Mouse (Mus musculus) activated CD4-positive, CD25-positive, alpha-beta regulatory T cell (primary cell): ENCODE measurements around the gene Tmem123. TPM values are rescaled to one million over a fixed set of nuclear protein-coding genes. Genes with fewer than 3 reads are reported as not detected.

ENCODE experiments used
- polyA plus RNA-seq, 2 experiments: library from polyadenylated mRNA; unstranded; fragments of 100-300 nt; shearing (Covaris generic); gene quantifications; one replicate each; pipeline ENCODE4 v1.2.1; 2017

Gene Tmem123
- polyA plus RNA-seq = 100 to 1,000 TPM; 215 to 311 TPM

GRCm38 (mm10) chr9:7763614-7764300 lies at the start of gene Tmem123:
Gene Tmem123, plus strand, starts transcription at chr9:7764041.

GRCm38 (mm10) chr9:7836905-7837805 lies 73.3 kb downstream of the Tmem123 start, which contains the start of gene Birc2:
Gene Birc2, minus strand, starts transcription at chr9:7837064.

Other genes starting within 250 kb of the Tmem123 start
- not detected for gene Mmp8, start 205.6 kb upstream of the Tmem123 start, polyA plus RNA-seq
- gene Mmp27, start 192.6 kb upstream of the Tmem123 start, polyA plus RNA-seq = under 1 TPM; 0.31 to 0.42 TPM
- under 1 TPM in 1 of 2 experiments, not detected in 1; 0.05 TPM for gene Mmp20, start 135.8 kb upstream of the Tmem123 start, polyA plus RNA-seq
- not detected for gene Mmp7, start 72.0 kb upstream of the Tmem123 start, polyA plus RNA-seq
- gene Birc2, start 73.0 kb downstream of the Tmem123 start, polyA plus RNA-seq = 10 to 100 TPM; 87.9 to 88.3 TPM
- gene Birc3, start 109.1 kb downstream of the Tmem123 start, polyA plus RNA-seq = 100 to 1,000 TPM; 122 to 161 TPM
- under 1 TPM in 1 of 2 experiments, not detected in 1; 0.29 TPM for gene Yap1, start 240.6 kb downstream of the Tmem123 start, polyA plus RNA-seq